Mouse (Mus musculus) ovary, adult 10 weeks (tissue): ENCODE data around the gene Foxd2. TPM values are rescaled to one million over a fixed set of nuclear protein-coding genes. Genes with fewer than 3 reads are reported as not detected.

Source experiments
- polyA plus RNA-seq: library from polyadenylated mRNA; stranded (reverse); fragments of 350-450 nt; fragmentation: Illumina TruSeq; extraction: RNeasy Lipid Tissue Mini Kit (QIAGEN cat#74804); gene quantifications from one replicate; pipeline ENCODE4 v1.2.3, GENCODE M21; 2014

The Foxd2 gene
- not detected for polyA plus RNA-seq

DNA sequence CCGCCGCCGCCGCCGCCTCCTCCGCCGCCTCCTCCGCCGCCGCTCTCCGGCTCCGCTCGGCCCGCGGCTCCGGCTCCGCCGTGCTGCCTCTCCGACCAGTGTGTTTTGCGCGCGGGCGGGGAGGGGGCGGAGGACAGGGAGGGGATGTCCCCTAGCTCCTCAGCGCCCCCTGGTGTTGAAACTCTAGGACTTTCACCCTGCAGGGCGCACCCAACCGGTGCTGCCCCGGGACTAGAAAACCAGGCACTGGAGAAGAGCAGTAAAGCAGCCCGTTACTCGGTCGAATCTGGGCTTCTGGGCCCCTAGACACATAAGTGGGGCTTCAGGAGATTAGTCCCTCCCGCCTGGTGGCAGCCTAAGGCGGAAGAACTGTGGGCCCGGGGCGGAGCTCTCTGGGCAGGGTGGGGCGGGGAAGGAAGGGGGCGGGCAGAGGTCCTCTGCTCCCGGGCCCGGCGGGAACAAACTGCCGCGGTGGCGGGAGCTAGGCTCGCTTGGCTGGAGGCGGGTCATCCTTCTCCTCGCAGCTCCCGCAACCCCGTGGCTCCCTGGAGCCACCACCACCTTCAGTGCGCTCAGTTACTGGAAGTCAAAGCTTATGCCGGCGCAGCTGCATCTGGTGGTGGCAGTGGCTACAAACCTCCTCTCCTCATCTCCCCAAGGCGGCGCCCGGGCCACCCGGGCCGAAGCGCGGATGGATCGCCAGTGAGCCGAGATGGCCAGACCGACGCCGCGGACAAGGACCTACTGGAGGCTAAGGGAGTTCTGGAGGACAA lies at the start of gene Foxd2:
Gene Foxd2 (minus strand): TSS at position 45 of the 773 bp plus-strand sequence.

DNA sequence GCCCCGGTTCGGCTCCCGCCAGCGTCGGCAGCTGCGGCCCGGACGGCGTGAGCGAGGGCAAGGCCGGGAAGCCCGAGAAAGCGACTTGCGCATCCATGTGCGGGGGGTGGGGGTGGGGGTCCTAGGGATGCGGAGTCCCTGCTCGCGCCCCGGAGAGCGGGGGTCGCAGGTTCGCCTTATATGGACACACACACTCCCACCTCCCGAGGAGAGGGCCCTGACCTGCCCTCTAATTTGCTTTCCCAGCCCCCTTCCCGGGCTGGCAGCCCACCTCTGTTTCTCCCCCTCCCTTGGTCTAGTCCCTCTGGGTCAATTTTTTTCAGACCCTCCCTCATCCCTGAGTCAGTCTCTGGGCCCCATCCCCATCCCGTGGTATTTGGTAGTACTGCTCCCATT lies 17.2 kb upstream of the Foxd2 start, which contains the start of gene Foxe3:
Gene Foxe3 (minus strand): TSS at position 97 of the 396 bp plus-strand sequence.

Other genes with a start within 250 kb of the Foxd2 start
- gene Gm12830, start 87.2 kb downstream of the Foxd2 start, polyA plus RNA-seq = not detected
- not detected for gene Foxe3, start 17.1 kb upstream of the Foxd2 start, polyA plus RNA-seq
- 293 TPM for gene Cmpk1, start 78.4 kb upstream of the Foxd2 start, polyA plus RNA-seq
- 6.8 TPM for gene Stil, start 91.3 kb upstream of the Foxd2 start, polyA plus RNA-seq
- gene Tal1, start 147.6 kb upstream of the Foxd2 start, polyA plus RNA-seq = 2.4 TPM
- gene Pdzk1ip1, start 179.8 kb upstream of the Foxd2 start, polyA plus RNA-seq = not detected
- not detected for gene Cyp4x1, start 225.4 kb upstream of the Foxd2 start, polyA plus RNA-seq